Mouse (Mus musculus) hindbrain, embryonic 12.5 days (tissue): ENCODE measurements at regions not wholly inside any gene's neighbourhood (a gene's known extent, or its start where the extent isn't known, plus 50 kb on each side); places are given as distances from the start of the nearest gene placed in this dataset.

Experiments
- ATAC-seq: fragments of 200-750 bp; cut with Nextera tagmentation; 2 replicates; pipeline ENCODE4 v1.8.0; 2017; ENCODE audit warnings: moderate TSS enrichment; ENCODE audit not compliant: low FRiP score
- H3K27ac ChIP-seq: fragments of 300-500 bp; sonication (generic); 2 replicates; pipeline ENCODE4 v1.5.1; 2016; ENCODE audit warnings: mild to moderate bottlenecking
- H3K27me3 ChIP-seq: fragments of 300-500 bp; sonication (generic); 2 replicates; pipeline ENCODE4 v1.6.1; 2016; ENCODE audit warnings: mild to moderate bottlenecking
- H3K36me3 ChIP-seq: fragments of 300-500 bp; sonication (generic); 2 replicates; pipeline ENCODE4 v1.6.1; 2016; ENCODE audit warnings: mild to moderate bottlenecking
- H3K4me1 ChIP-seq: fragments of 300-500 bp; sonication (generic); 2 replicates; pipeline ENCODE4 v1.6.1; 2016
- H3K4me2 ChIP-seq: fragments of 300-500 bp; sonication (generic); replicated peaks from 2 replicates; pipeline ENCODE4 v1.6.1; 2016; ENCODE audit warnings: mild to moderate bottlenecking
- H3K4me3 ChIP-seq: fragments of 300-500 bp; sonication (generic); 2 replicates; pipeline ENCODE4 v1.5.1; 2016; ENCODE audit warnings: mild to moderate bottlenecking
- H3K9ac ChIP-seq: fragments of 300-500 bp; sonication (generic); 2 replicates; pipeline ENCODE4 v1.6.1; 2016; ENCODE audit warnings: mild to moderate bottlenecking, moderate library complexity
- H3K9me3 ChIP-seq: fragments of 300-500 bp; sonication (generic); replicated peaks from 2 replicates; pipeline ENCODE4 v1.6.1; 2016; ENCODE audit warnings: mild to moderate bottlenecking
- WGBS: fragments of 180-500 bp; shearing (Covaris S2); methylation state at CpG from one replicate; pipeline ENCODE4 v1.1.7; 2016; 5-methylcytosine and 5-hydroxymethylcytosine counted together

DNA sequence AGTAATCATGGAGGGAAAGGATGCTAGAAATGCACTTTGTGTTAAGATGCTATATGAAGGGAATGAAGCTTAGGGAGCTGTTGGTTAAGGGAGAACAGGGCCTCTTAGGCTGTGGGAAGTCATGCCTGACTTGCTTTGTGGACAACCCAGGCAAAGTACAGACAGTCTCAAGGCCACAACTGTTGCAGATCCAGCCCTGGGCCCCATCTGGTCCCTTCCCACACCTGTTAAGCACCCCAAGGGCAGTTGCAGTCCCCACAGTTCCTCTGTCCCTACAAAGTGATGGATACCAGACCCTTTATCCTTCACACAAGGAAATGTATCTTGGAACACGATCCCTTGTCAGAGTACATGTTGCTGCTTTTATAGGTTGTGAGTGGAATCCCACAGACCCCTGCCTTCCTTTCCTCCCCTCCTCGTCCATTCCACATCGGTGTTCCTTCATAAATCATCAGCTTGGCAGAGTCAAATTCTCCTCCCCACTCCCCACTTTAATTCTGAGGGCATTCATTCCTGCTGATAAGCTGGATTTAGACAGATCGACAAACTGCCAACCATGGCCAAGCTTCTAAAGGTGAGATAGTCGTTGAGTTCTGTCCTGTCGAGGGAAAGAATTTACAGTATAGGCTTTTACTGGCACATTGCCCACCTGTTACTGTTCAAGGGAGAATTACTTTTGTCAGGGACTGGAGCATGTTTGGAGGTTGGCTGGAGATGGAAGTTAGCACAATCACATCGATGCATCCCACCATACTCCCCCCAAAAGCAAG, 153.4 kb downstream of the Adamts15 start:
- Histone ChIP-seq H3K4me1 (no peaks in the 10 kb centered on the region), H3K27ac (no peak overlapping the region), H3K36me3 (no peaks in the 10 kb centered on the region), H3K9me3 (no peaks in the 10 kb centered on the region), H3K27me3 (no peaks in the 10 kb centered on the region), H3K4me2 (no peak overlapping the region), H3K9ac (no peak overlapping the region), H3K4me3 (no peak overlapping the region)
- 80% methylated on average over 7 of the region's 7 CpGs for WGBS
- ATAC-seq = no peak

DNA sequence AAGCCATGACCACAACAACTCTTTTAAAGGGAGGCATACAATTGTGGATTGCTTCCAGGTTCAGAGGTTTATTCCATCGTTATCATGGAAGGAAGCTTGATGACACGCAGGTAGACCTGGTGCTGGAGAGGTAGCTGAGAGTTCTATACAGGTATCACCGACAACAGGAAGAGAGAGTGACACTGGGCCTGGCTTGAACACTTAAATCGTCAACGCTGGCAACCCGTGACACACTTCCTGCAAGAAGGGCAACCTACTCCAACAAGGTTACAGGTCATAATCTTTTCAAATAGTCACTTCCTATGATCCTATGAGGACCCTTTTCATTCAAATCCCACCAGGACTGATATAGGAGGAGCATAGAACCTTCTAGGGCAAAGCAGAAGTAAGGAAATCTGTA, 155.6 kb downstream of the Adamts15 start:
- no peak for ATAC-seq
- Histone ChIP-seq H3K4me2 (no peak overlapping the region), H3K27me3 (no peaks in the 10 kb centered on the region), H3K36me3 (no peaks in the 10 kb centered on the region), H3K4me3 (no peak overlapping the region), H3K27ac (no peak overlapping the region), H3K4me1 (no peaks in the 10 kb centered on the region), H3K9me3 (no peaks in the 10 kb centered on the region), H3K9ac (no peak overlapping the region)
- 93% methylated on average over 6 of the region's 6 CpGs for WGBS

DNA sequence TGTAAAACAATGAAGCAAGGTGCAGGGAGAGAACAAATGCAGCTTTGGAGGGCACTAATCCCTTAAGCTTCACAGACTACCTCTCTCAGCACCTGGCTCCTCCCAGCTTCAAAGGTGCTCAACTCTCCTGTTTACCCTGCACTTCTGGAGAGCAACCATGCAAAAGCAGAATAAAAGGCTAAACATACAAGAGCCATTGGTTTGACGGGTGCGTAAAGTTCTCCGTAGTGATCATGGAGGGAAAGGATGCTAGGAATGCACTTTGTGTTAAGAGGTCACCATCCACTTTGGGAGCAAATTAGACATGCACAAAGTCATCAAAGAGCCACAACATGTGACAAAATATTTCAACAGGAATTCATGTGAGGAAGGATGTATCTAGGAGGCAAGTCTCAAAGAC, 156.1 kb downstream of the Adamts15 start:
- WGBS = 71% methylated on average over 3 of the region's 3 CpGs
- ATAC-seq = no peak
- Histone ChIP-seq H3K4me3 (no peak overlapping the region), H3K27me3 (no peaks in the 10 kb centered on the region), H3K9ac (no peak overlapping the region), H3K27ac (no peak overlapping the region), H3K4me2 (no peak overlapping the region), H3K4me1 (no peaks in the 10 kb centered on the region), H3K9me3 (no peaks in the 10 kb centered on the region), H3K36me3 (no peaks in the 10 kb centered on the region)

DNA sequence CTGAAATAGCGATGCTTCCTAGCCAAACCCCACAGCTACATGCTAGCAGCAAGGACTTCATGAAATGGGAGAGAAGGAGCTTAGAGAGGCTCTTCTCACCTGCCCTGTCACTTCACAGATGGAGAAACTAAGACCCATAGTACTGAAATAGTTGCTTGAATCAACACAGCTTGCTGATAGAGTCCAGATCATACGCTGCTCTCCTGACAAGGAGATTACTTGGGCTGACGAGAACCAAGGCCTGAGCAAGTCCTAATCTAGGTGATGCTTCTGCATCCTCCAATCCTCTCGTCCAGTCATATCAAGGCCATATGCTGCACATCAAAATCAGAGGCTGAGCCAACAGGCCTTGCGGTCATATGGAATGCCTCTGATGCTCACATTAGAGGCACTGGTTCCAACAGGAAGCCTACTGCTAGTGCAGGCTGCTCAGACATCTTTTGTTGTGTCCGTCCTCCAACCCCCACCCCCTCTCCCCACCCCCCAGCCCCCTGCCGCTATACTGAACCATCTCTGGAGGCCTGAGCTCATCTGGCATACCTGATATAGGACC, 157.2 kb downstream of the Adamts15 start:
- Histone ChIP-seq H3K36me3 (no peaks in the 10 kb centered on the region), H3K4me2 (no peak overlapping the region), H3K9me3 (no peaks in the 10 kb centered on the region), H3K27ac (no peak overlapping the region), H3K27me3 (no peaks in the 10 kb centered on the region), H3K9ac (no peak overlapping the region), H3K4me3 (no peak overlapping the region), H3K4me1 (no peaks in the 10 kb centered on the region)
- WGBS = 82% methylated on average over 7 of the region's 7 CpGs
- ATAC-seq = no peak

DNA sequence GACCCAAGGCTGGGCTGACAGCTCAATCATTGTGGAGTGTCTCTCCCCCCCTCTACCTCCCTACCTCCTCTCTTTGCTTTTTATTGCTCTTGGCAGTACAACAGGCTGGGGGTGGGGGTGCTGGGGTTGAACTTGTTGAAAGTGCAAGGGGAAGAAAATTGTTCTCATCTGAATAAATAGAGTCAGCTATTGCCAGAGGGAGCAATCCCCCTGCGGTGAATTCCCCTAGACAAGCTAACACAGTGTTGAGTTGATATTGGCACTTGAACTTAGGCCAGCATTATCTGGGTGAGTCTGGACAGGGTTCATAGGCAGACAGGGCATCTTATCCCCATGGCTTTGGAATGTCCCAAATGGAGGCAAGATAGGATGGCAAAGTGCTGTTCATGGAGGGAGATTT, 159.3 kb downstream of the Adamts15 start:
- no peak overlapping the region for H3K4me3 ChIP-seq
- H3K9me3 ChIP-seq = no peaks in the 10 kb centered on the region
- WGBS = 77% methylated on average over 1 of the region's 1 CpGs
- H3K9ac ChIP-seq = no peak overlapping the region
- no peaks in the 10 kb centered on the region for H3K27me3 ChIP-seq
- no peaks in the 10 kb centered on the region for H3K4me1 ChIP-seq
- H3K36me3 ChIP-seq = no peaks in the 10 kb centered on the region
- no peak overlapping the region for H3K4me2 ChIP-seq
- H3K27ac ChIP-seq = no peak overlapping the region
- no peak for ATAC-seq

DNA sequence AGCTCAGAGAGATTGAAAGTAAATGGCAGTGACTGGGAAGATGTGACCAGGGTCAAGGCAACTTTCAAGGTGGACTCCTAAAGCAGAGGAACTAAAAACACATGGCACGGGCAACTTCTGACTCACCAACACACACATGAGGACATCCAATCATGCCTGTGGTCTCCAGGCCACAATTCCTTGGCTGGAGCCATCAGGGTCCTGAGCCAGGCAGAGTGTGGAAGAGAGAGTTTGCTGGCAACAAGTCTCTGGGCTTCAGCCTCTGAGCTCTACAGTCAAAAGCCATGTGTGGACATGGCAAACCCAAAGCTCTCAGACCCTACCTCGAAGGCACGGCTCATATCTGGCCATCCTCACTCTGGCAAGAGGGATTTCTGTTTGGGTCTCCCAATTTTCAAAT, 164.1 kb downstream of the Adamts15 start:
- WGBS = 98% methylated on average over 3 of the region's 3 CpGs

DNA sequence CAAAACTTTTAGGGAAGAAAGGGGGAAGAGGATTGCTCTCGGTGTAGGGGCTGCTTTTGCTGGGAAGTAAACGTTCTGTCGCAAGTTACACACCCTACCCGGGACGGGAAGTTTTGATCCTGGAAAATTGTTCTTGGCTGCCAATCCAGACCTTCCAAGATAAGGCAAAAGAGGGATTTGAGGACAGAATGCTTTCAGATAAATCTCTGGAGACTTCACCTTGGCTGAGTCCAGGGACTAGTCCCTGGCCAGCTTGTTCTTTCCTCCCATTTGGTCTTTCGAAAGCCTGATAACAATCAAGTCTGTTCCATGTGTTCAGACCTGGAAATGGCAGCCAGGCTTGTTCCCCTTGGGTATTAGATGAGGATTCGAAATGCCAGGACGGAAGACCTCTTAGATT, 164.8 kb downstream of the Adamts15 start:
- no peak for ATAC-seq
- WGBS = 90% methylated on average over 8 of the region's 8 CpGs
- Histone ChIP-seq H3K4me2 (no peak overlapping the region), H3K27me3 (no peaks in the 10 kb centered on the region), H3K27ac (no peak overlapping the region), H3K9me3 (no peaks in the 10 kb centered on the region), H3K4me1 (no peaks in the 10 kb centered on the region), H3K36me3 (no peaks in the 10 kb centered on the region), H3K4me3 (no peak overlapping the region), H3K9ac (no peak overlapping the region)

More for the DNA sequence above, 164.1 kb downstream of the Adamts15 start:
- ATAC-seq = no peak
- Histone ChIP-seq H3K4me3 (no peak overlapping the region), H3K9me3 (no peaks in the 10 kb centered on the region), H3K27ac (no peak overlapping the region), H3K9ac (no peak overlapping the region), H3K4me2 (no peak overlapping the region), H3K27me3 (no peaks in the 10 kb centered on the region), H3K4me1 (no peaks in the 10 kb centered on the region), H3K36me3 (no peaks in the 10 kb centered on the region)

DNA sequence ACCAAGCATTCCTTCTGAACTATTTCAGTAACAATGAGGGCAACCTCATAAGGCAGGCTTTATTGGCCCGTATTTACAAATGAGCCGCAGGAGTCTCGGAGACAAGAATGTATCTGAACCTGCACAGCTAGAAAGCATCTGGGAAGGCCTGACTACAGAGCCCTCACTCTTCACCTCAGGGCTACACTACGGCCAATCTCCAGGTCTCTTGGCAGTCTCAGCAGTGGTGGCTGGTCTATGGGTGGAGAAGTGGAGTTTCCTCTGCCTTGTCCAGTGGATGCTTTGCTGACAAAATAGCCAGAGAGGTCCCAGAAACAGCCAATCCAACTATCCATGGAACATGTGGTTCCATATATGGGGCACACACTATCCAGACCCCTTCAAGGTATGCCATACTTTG, 165.5 kb downstream of the Adamts15 start:
- Histone ChIP-seq H3K9ac (no peak overlapping the region), H3K4me2 (no peak overlapping the region), H3K36me3 (no peaks in the 10 kb centered on the region), H3K27me3 (no peaks in the 10 kb centered on the region), H3K4me1 (no peaks in the 10 kb centered on the region), H3K4me3 (no peak overlapping the region), H3K9me3 (no peaks in the 10 kb centered on the region), H3K27ac (no peak overlapping the region)
- ATAC-seq = no peak
- 90% methylated on average over 4 of the region's 4 CpGs for WGBS

DNA sequence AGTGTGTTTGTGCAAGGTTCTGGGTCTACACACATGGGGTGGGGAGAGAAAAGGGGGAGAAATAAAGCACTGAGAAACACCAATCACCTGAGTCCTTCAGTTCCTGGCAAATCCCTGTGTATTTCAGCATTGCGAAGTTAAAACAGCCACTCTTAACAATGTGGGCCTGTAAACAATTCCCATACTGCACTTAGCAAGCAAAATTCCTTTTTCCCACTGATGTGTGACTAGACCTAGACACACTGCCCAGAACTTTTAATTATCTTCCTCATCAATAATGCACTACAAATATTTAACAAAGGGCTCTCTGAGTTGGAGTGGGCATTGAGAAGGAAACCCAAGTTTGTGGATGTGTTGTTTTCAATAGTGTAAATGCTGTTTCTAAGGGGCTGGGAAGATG, 166.7 kb downstream of the Adamts15 start:
- Histone ChIP-seq H3K9ac (no peak overlapping the region), H3K9me3 (no peaks in the 10 kb centered on the region), H3K4me1 (no peaks in the 10 kb centered on the region), H3K36me3 (no peaks in the 10 kb centered on the region), H3K4me2 (no peak overlapping the region), H3K4me3 (no peak overlapping the region), H3K27me3 (no peaks in the 10 kb centered on the region), H3K27ac (no peak overlapping the region)
- WGBS = 79% methylated on average over 1 of the region's 1 CpGs
- no peak for ATAC-seq

DNA sequence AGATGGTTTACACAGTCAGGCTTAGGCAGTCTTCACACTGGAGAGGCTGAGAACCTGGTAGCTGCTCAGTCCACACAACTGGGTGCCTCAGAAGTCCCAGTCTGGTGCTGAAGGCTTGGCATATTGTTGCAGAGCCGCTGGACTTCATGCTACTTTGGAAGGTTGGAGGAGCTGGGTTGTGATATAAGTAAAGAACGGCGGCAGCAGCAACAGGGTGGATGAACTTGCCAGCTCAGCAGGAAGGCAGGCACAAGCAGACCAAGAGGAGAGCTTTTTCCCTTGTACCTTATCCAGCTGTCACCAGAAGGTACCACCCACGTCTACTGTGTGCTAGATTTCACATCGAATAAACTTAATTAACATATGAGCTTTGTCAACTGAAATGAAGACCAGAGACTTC, 167.4 kb downstream of the Adamts15 start:
- Histone ChIP-seq H3K4me2 (no peak overlapping the region), H3K4me1 (no peaks in the 10 kb centered on the region), H3K4me3 (no peak overlapping the region), H3K9ac (no peak overlapping the region), H3K36me3 (no peaks in the 10 kb centered on the region), H3K27me3 (no peaks in the 10 kb centered on the region), H3K27ac (no peak overlapping the region), H3K9me3 (no peaks in the 10 kb centered on the region)
- ATAC-seq = no peak
- WGBS = 88% methylated on average over 5 of the region's 5 CpGs

DNA sequence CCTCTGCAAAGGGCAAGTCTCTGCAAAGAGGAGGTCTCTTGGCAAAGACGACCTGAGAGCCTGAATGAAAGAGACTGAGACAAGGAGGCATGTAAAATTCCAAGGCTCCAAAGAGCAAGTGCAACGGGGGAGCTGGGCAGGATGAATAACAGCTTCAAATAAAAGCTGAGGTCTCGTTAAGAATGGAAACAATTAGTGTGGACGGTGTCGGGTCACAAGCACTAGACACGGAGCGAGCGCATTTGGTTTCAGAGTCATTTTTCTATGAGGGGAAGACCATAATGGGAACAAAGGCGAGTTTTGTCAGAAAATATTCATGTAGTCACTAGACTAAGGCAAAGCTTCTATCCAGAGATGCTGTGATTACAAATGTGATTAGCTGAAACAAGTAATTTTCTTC, 178.8 kb downstream of the Adamts15 start:
- H3K9ac ChIP-seq = no peak overlapping the region
- H3K4me2 ChIP-seq = no peak overlapping the region
- ATAC-seq = no peak
- H3K4me3 ChIP-seq = no peak overlapping the region
- WGBS = 33% methylated on average over 9 of the region's 9 CpGs
- H3K27me3 ChIP-seq = no peaks in the 10 kb centered on the region
- H3K36me3 ChIP-seq = no peaks in the 10 kb centered on the region
- no peak overlapping the region for H3K27ac ChIP-seq
- H3K4me1 ChIP-seq = 0 out of 2 replicates have a peak, but pooled peaks cover 3% of the 10 kb centered on the region
- no peaks in the 10 kb centered on the region for H3K9me3 ChIP-seq

DNA sequence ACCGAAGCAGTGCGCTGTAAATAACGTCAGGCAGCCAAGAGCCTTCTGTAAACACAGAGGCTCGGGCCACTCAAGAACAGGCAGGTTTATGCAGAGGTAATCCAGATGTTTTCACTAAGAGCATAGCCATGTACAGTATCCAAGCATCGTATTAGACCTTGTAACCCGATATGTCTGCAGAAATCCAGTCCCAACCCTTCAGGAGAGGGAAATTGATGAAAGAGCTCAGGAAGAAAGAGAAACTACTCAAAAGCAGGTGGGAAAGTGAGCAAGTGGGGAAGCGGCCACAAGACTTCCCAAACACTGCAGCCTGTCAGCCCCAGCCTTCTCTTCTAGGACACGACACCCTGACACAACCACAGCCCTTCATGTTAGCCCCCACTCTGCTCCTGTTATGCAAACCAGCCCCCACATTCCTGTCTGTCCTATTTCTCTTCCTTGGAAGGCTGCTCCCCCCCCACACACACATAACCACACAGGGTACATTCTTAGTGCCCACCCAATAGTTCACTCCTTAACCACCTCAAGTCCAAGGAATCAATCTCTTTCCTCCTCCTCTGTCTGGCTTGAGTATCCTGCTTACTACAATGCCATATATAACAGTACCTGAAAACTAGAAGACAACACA, 179.7 kb downstream of the Adamts15 start:
- H3K4me1 ChIP-seq = 0 out of 2 replicates have a peak, but pooled peaks cover 3% of the 10 kb centered on the region
- no peak overlapping the region for H3K9ac ChIP-seq
- no peaks in the 10 kb centered on the region for H3K27me3 ChIP-seq
- no peak for ATAC-seq
- WGBS = 71% methylated on average over 8 of the region's 8 CpGs
- no peaks in the 10 kb centered on the region for H3K36me3 ChIP-seq
- H3K9me3 ChIP-seq = no peaks in the 10 kb centered on the region
- no peak overlapping the region for H3K4me2 ChIP-seq
- H3K27ac ChIP-seq = no peak overlapping the region
- H3K4me3 ChIP-seq = no peak overlapping the region

DNA sequence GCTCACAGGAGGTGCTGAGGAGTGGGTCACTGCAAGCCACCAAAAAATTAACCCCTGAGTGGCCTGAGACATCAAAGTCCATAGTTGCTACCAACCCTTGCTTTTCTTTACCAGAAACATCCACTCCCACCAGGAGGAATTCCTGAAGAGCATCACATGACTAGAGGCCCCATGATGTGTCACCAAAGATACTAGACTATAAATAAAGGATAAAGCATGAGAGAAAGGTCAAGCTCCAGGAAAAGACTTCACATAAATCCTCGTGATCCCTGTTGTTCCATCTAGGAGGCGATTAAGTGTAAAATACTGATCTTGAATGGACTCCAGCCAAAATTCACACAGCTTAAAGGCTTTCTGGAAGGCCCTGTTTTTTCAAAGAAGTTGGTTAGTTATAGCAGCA, 190.6 kb downstream of the Adamts15 start:
- ATAC-seq = no peak
- H3K9ac ChIP-seq = no peak overlapping the region
- H3K4me3 ChIP-seq = no peak overlapping the region
- H3K27ac ChIP-seq = no peak overlapping the region
- H3K36me3 ChIP-seq = no peaks in the 10 kb centered on the region
- no peaks in the 10 kb centered on the region for H3K27me3 ChIP-seq
- H3K4me2 ChIP-seq = no peak overlapping the region
- no peaks in the 10 kb centered on the region for H3K9me3 ChIP-seq
- H3K4me1 ChIP-seq = no peaks in the 10 kb centered on the region
- 60% methylated on average over 2 of the region's 2 CpGs for WGBS
